ENCODE assay signal across 13 mouse cellular contexts in genomic region chr3:80805327-80805726, GRCm38 (mm10). TPM values are rescaled to one million over a fixed set of nuclear protein-coding genes. Genes with fewer than 3 reads are reported as not detected.
DNase-seq lines count a peak whose midpoint lies in the region; ATAC-seq and TF ChIP-seq lines count a peak whose summit lies in the region.
"Had no signal": no experiment of that assay in that cellular context is flagged by ENCODE, and none has a peak within 500 bp of the region (broad histone marks: within the 10 kb centered on the region; RNA-seq: fewer than 3 reads in every experiment).

No protein-coding gene starts in this region.

- no peaks in the 10 kb centered on the region for H3K4me1 ChIP-seq in embryonic facial prominence, embryonic 11.5 days (ENCODE audit: control insufficient read depth, insufficient read depth, low read length)
- peaks cover 19% of the 10 kb centered on the region for H3K4me1 ChIP-seq in embryonic facial prominence, embryonic 10.5 days
- H3K4me1 ChIP-seq in limb, embryonic 14.5 days (ENCODE audit: control insufficient read depth, insufficient read depth, low read length): peaks cover 15% of the 10 kb centered on the region
- peaks cover 22% of the 10 kb centered on the region for H3K4me1 ChIP-seq in limb, embryonic 10.5 days
- peaks cover 13% of the 10 kb centered on the region for H3K4me1 ChIP-seq in E14TG2a.4 (replicated peaks; ENCODE audit: low read depth, low read length)

- DNase-seq in embryonic facial prominence, embryonic 11.5 days (ENCODE audit: low spot score): peak; percentile 50
- no peak for DNase-seq in embryonic facial prominence, embryonic 10.5 days (ENCODE audit: low spot score)
- peak; percentile 40 for DNase-seq in limb, embryonic 14.5 days (ENCODE audit: low spot score)
- no peak for DNase-seq in limb, embryonic 10.5 days (ENCODE audit: low spot score)
- DNase-seq in cerebellum, postnatal 14 days: peak; percentile 66 to 67
- DNase-seq in frontal cortex, postnatal 36 days (ENCODE audit: low spot score in 2 of 2): no peak
- no peak for DNase-seq in ovary, adult 18-20 months (ENCODE audit: low spot score)
- DNase-seq: heart, adult 18-20 months; layer of hippocampus, postnatal 36 days; thymus, postnatal 36 days had no signal

- H3K9me3 ChIP-seq in embryonic facial prominence, embryonic 11.5 days (replicated peaks; ENCODE audit: control insufficient read depth, low read length): no peaks in the 10 kb centered on the region
- no peaks in the 10 kb centered on the region for H3K9me3 ChIP-seq in embryonic facial prominence, embryonic 10.5 days
- H3K9me3 ChIP-seq in limb, embryonic 14.5 days (ENCODE audit: control insufficient read depth, low read length): no peaks in the 10 kb centered on the region
- no peaks in the 10 kb centered on the region for H3K9me3 ChIP-seq in limb, embryonic 10.5 days (replicated peaks)
- no peaks in the 10 kb centered on the region for H3K9me3 ChIP-seq in E14TG2a.4 (ENCODE audit: low read length)
- H3K9me3 ChIP-seq: lung, embryonic 15.5 days had no signal

- 4% methylated on average over 1 of the region's 1 CpGs for WGBS in embryonic facial prominence, embryonic 11.5 days
- 19% methylated on average over 1 of the region's 1 CpGs for WGBS in embryonic facial prominence, embryonic 10.5 days
- WGBS in limb, embryonic 14.5 days: 13% methylated on average over 1 of the region's 1 CpGs
- 21% methylated on average over 1 of the region's 1 CpGs for WGBS in limb, embryonic 10.5 days

- no peak for TF ChIP-seq POLR2A in limb, embryonic 14.5 days (IDR thresholded peaks at IDR 0.05; ENCODE audit: borderline replicate concordance, extremely low read depth, insufficient read depth, insufficient read length)

- no peak overlapping the region for H3K9ac ChIP-seq in embryonic facial prominence, embryonic 11.5 days (replicated peaks; ENCODE audit: low read length)
- H3K9ac ChIP-seq in limb, embryonic 14.5 days (ENCODE audit: low read depth, low read length, severe bottlenecking): no peak overlapping the region
- H3K9ac ChIP-seq: lung, embryonic 15.5 days had no signal

- peak; percentile 22; the same call in 1 of the 2 replicates for TF ChIP-seq CTCF in E14TG2a.4 (conservative IDR thresholded peaks at IDR 0.05; ENCODE audit: low read length)

- no peak overlapping the region for H3K4me3 ChIP-seq in embryonic facial prominence, embryonic 11.5 days (ENCODE audit: low read depth, low read length)
- H3K4me3 ChIP-seq in embryonic facial prominence, embryonic 10.5 days: no peak overlapping the region
- no peak overlapping the region for H3K4me3 ChIP-seq in limb, embryonic 14.5 days (replicated peaks; ENCODE audit: low read length)
- H3K4me3 ChIP-seq in limb, embryonic 10.5 days: no peak overlapping the region
- no peak overlapping the region for H3K4me3 ChIP-seq in E14TG2a.4 (replicated peaks; ENCODE audit: low read length)
- H3K4me3 ChIP-seq: lung, embryonic 15.5 days; myocyte had no signal

- ATAC-seq in embryonic facial prominence, embryonic 11.5 days (replicated peaks; ENCODE audit: insufficient number of reproducible peaks, low FRiP score, low TSS enrichment, low read depth): no peak
- no peak for ATAC-seq in limb, embryonic 14.5 days (ENCODE audit: low FRiP score, low read depth)

- H3K27ac ChIP-seq in embryonic facial prominence, embryonic 11.5 days (replicated peaks; ENCODE audit: low read depth, low read length): no peak overlapping the region
- no peak overlapping the region for H3K27ac ChIP-seq in embryonic facial prominence, embryonic 10.5 days (replicated peaks)
- H3K27ac ChIP-seq in limb, embryonic 14.5 days (replicated peaks; ENCODE audit: low read depth, low read length): no peak overlapping the region
- no peak overlapping the region for H3K27ac ChIP-seq in limb, embryonic 10.5 days
- H3K27ac ChIP-seq: lung, embryonic 15.5 days had no signal

- H3K4me2 ChIP-seq in embryonic facial prominence, embryonic 11.5 days (ENCODE audit: low read depth, low read length): no peak overlapping the region
- H3K4me2 ChIP-seq in limb, embryonic 14.5 days (replicated peaks; ENCODE audit: low read depth, low read length, severe bottlenecking): no peak overlapping the region
- H3K4me2 ChIP-seq: lung, embryonic 15.5 days had no signal

- no peaks in the 10 kb centered on the region for H3K36me3 ChIP-seq in embryonic facial prominence, embryonic 11.5 days (replicated peaks; ENCODE audit: control insufficient read depth, insufficient read depth, low read depth, low read length)
- no peaks in the 10 kb centered on the region for H3K36me3 ChIP-seq in embryonic facial prominence, embryonic 10.5 days (replicated peaks)
- H3K36me3 ChIP-seq in limb, embryonic 14.5 days (ENCODE audit: control insufficient read depth, insufficient read depth, low read length): no peaks in the 10 kb centered on the region
- no peaks in the 10 kb centered on the region for H3K36me3 ChIP-seq in limb, embryonic 10.5 days
- H3K36me3 ChIP-seq in E14TG2a.4 (ENCODE audit: insufficient read depth, low read length): no peaks in the 10 kb centered on the region
- H3K36me3 ChIP-seq: lung, embryonic 15.5 days had no signal

- H3K27me3 ChIP-seq in embryonic facial prominence, embryonic 11.5 days (ENCODE audit: control insufficient read depth, insufficient read depth, low read length): peaks cover 13% of the 10 kb centered on the region
- H3K27me3 ChIP-seq in embryonic facial prominence, embryonic 10.5 days (replicated peaks; ENCODE audit: low read depth, poor library complexity, severe bottlenecking): peaks cover 32% of the 10 kb centered on the region
- peaks cover 24% of the 10 kb centered on the region for H3K27me3 ChIP-seq in limb, embryonic 14.5 days (ENCODE audit: control insufficient read depth, insufficient read depth, low read length)
- H3K27me3 ChIP-seq in limb, embryonic 10.5 days (ENCODE audit: low read depth, poor library complexity, severe bottlenecking): peaks cover 25% of the 10 kb centered on the region
- H3K27me3 ChIP-seq in E14TG2a.4 (ENCODE audit: insufficient read depth, low read length): peaks cover 26% of the 10 kb centered on the region

RNA-seq across cellular contexts. Expression of gene Gria2, which starts 2.7 kb away (rescaled TPM):
- 4.8 and 6.0 TPM in 2 replicates for polyA plus RNA-seq in embryonic facial prominence, embryonic 11.5 days (2014; fragmentation: Nextera tagmentation; extraction: Ambion mirVana)
- 1.4 and 1.7 TPM in 2 replicates for polyA plus RNA-seq in embryonic facial prominence, embryonic 10.5 days (2016; fragmentation: Nextera tagmentation; extraction: Ambion mirVana)
- 5.4 and 6.9 TPM in 2 replicates for polyA plus RNA-seq in limb, embryonic 14.5 days (2012; rRNA removed)
- polyA plus RNA-seq in limb, embryonic 14.5 days (2014; fragmentation: Nextera tagmentation; extraction: Ambion mirVana): 5.0 and 6.8 TPM in 2 replicates
- 3.1 and 4.1 TPM in 2 replicates for polyA plus RNA-seq in limb, embryonic 10.5 days (2016; fragmentation: Nextera tagmentation; extraction: Ambion mirVana)
- polyA plus RNA-seq: myocyte had no signal

Comparison
In these comparisons a context has a peak if more than half of its experiments do, and no peak if none do; other contexts are left out.
1. DNase-seq: peak in embryonic facial prominence, embryonic 11.5 days (single experiment), limb, embryonic 14.5 days (single experiment) and cerebellum, postnatal 14 days (2 of 2); none in embryonic facial prominence, embryonic 10.5 days (single experiment), limb, embryonic 10.5 days (single experiment), frontal cortex, postnatal 36 days (0 of 2) and ovary, adult 18-20 months (single experiment).